Mouse (Mus musculus) ZHBTc4 (cell line): ENCODE measurements around the gene Hoxc10.
A peak's percentile ranks its signal among the peaks of the same experiment; 100 is the strongest.

Experiments
- DNase-seq: peaks from one replicate; pipeline ENCODE4 v3.0.0-alpha.2; 2011; ENCODE audit warnings: low read depth, low spot score

The Hoxc10 gene

DNA sequence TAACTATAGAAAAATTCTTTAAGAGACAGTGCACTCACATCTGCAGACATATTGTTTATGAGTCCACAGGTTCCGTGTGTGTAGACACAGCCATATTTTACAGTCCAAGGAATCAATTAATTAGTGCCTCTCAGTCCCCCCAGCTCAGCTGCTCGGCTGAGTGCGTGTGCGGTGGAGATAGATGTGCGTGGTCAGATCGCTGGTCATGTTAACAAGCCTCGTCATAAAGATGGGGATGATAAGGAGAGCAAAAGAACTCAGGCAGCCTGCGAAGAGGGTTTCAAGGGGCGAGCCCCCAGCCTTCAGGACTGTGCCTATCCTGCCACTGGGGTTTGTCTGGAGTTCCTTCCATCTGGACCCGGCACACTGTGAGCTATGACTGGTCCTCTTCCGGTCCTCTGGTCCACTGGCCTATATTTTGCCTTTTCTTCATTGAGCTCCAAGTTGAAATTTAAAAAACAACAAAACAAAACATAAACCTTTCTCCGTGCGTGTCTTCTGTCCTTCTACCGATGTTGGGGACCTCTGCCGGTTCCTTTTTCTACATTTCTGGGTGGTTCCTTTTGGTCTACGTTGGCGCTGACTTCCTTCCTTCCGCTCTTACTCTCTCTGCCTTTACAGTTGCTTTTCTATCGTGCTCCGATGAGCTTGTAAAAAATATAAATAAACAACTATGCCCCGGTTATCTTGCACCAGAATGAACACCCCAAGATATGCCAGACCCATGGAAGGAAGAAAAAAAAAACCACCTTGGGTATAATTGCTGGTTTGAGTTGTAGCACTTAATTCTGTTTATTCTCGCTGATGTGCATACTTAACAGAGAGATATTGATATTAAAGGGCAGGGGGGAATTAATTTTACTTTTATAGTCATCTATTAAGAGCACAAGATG is 21.2 kb upstream of the Hoxc10 start:
- no peak for DNase-seq

DNA sequence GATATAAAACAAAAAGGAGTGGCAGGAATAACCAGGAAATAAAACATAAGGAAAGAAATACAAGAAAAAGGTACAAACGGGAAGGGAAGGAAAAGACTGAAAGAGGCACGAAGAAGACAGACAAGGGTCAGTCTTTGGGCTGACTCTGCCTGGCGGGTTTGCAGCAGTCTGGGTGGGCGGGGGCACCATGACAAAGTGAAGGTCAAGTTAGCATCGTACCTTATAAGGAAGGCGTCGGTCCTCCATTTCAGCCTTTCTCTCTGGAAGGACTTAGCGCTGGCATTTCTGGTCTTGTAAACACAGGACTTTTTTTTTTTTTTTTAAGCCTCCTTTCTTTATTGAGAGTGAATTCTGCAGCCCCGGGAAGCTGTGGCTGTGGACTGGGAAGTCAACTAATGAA is 19.3 kb upstream of the Hoxc10 start:
- DNase-seq, result peak; percentile 46

DNA sequence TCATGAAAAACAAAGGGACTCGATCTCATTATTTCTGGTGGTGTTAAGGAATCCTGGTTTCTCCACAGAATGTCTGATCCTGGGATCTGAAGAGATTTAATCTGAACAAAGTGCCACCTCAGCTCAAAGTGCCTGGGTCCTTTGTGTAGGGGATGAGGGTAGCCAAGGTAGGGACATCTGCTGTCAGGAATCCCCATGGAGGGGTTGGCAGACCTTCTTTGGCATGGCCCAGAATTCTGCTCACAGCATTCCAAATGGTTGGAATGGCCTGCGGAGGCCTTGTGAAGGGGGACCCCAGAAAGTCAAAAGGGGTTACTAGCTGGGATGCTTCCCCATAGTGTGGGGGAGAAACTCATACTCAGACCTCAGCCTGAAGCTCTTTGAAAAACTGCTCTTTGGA is 17.8 kb upstream of the Hoxc10 start:
- DNase-seq, result no peak

DNA sequence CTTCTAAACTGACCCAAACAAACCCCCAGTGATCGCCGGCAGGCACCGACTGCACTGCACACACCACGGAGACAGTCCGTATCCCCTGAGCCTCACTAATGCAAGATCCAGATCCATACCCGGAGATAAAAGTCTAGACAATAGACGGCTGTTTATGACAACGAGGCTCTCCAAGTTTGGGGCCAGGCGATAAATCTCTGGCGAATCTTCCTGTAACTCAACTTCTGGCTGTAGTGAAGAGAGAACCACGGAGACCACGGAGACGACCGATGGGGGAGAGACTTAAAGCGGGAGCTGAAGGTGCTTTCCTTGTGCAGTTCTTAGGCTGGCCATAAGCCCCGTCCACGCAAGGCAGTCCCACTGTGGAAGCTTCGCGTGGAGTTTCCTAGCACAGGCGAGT is 16.9 kb upstream of the Hoxc10 start:
- DNase-seq, result no peak

DNA sequence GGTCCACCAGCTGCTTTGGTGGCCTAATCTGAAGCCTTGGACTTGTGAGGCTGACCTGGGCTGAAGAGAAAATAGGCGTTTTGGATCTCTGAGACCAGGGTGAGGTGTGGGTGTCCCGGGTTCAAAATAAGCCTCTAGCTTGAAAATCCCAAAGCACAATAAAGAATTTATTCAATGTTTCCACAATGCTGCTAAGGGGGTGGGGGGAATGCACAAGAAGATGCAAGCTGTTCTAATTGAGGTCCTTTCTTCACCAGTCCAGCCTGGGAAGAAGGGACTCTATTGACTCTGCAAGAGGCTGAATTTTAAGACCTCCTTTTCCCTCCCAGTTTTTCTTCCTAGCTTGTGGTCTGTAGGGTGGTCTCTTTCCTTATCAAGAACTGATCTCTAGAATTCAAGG is 15.7 kb upstream of the Hoxc10 start:
- no peak for DNase-seq

DNA sequence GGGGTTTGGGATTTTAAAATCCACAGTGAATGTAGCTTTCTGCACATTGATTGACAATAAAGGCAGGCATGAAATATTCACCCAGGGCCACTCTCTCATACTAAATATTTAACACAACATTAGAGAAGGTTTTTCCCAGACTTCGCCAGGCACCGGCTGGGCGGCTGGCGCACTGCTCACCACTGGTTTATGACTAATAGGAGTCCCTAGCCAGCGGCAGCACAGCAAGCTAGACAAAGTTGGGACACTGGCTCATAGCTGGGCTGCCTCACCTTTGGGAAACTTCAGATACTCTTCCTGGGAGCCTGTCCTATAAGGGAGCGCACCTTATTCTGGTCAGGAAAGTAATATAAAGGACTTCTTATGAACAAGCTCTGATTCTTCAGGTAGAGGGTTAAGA is 13.0 kb upstream of the Hoxc10 start:
- no peak for DNase-seq

DNA sequence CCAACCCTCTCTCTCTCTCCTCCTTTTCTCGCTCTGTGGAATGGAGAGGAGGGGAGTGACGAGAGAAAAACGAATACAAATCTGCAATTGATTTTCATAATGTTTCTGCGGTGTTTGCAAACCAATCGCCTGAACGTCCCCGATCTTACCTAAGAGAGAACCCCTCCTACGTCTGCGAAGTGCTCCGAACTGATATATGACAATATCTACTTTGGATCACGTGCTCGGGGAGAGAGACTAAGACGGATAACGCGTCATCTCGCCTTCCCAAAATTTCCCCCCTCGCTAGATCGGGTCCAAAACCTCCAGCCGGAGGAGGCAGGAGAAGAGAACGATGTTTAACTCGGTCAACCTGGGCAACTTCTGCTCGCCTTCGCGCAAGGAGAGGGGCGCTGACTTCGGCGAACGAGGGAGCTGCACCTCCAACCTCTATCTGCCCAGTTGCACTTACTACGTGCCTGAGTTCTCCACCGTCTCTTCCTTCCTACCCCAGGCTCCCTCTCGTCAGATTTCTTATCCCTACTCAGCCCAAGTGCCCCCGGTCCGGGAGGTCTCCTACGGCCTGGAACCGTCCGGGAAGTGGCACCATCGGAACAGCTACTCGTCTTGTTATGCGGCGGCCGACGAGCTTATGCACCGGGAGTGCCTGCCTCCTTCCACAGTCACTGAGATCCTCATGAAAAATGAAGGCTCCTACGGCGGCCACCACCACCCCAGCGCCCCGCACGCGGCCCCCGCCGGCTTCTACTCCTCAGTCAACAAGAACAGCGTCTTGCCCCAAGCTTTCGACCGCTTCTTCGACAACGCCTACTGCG is 12.2 kb upstream of the Hoxc10 start, which contains the start of gene Hoxc11:
Gene Hoxc11 (plus strand): TSS at position 236 of the 815 bp plus-strand sequence.
- DNase-seq, result peak; percentile 72

DNA sequence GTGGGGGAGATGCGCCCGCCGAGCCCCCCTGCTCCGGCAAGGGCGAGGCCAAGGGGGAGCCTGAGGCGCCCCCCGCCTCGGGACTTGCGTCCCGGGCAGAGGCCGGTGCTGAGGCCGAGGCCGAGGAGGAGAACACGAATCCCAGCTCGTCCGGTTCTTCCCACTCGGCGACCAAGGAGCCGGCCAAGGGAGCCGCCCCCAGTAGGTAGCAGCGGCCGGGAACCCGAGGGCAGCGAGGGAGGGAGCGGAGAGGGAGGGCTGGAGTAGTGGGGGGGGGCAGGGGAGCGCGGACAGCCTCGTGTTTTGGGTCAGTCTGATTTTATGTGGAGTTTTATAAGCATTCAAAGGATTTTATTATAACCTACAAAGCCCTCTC is 11.6 kb upstream of the Hoxc10 start:
- DNase-seq, result peak; percentile 69

DNA sequence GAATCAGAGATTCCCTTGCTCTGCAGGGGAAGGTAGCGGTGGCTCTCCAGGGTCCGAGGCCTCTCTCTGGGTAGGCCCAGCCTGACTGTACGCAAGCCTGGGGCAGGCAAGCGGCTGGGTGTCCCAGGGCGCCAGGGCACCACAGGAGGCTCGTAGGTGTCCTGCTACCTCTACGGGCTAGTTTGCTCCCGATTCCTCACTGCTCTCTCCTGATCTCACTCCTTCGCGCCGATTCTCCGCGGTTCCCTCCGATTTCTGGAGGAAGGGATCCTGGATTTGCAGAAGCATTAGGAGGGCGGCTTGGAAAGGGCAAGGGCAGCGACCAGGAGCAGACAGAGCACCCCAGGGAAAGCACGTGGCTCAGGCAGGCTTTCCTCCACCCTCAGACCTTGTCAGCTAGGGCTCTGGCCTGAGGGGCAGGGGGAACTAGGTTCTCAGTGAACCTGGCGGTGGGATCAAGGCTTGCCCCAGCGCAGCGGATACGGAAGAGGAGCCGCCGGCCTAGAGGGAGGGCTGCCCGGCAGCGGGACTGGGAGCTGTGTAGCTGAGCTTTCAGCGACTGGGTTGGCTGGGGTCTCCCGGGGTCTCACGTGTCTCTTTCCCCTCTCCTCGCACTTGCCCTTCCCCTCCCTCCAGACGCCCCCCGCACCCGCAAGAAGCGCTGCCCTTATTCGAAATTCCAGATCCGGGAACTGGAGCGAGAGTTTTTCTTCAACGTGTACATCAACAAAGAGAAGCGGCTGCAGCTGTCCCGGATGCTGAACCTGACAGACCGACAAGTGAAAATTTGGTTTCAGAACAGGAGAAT is 10.6 kb upstream of the Hoxc10 start:
- peak; percentile 80 for DNase-seq

DNA sequence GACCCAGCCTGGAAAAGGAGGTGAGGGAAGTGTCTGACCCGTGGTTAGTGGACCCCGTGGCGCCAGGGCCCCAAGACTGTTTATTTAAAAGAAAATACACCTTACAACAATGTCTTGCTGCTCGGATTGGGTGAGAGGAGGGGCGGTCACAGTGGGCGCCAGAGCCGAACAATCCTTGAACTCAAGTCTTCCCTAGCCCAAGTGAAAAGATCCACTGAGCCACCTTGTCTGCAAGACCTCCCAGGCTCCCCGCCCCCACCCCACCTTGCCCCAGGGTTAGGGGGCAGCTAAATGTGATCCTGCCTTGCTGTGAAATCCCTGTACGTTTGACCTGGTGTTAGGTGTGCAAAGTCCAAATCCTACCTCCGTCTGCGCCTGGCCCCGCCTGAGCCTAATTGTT is 9.7 kb upstream of the Hoxc10 start:
- no peak for DNase-seq

DNA sequence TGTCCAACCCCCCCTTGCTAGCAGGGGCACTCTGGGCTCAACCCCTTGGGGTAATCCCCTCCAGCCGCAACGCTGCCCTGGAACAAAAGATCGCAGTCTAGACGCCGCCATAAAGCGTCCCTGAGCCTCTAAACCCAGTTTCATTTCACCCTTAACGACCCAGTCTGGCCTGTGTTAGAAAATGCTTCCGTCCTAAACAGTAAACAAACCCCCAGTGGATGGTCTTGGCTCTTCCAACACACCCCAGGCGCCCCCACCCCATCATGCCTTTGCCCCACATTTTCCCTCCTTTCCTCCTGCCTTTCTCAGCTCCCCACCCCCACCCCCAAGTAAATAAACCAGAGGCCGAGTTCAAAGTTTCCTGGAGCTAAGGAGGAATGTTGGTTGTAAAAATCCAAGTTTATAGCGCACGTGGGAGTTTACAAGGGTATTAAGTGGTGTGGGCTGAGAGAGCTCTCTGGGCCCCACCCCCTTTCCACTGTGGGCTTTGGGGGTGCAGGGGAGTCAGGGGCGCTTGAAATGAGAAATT is 6.9 kb upstream of the Hoxc10 start:
- no peak for DNase-seq

DNA sequence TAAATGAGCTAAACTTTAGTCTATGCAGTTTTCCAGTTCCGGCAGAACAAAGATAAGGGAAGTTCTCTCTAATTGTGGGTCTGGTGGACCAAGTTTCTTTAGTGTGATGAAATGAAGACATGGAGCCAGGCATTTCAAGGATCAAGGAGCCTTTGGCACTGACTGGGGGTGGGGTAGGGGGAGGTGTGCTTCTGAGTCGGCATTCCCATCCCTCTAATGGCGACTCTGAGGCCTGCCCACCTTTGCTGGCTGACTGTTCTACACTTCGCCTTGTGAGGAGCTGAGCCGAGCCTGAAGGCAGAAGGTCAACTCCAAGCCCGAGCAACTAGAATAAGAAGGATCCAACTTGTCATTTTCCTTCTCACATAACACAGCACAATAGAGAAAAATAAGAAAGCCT is 4.9 kb upstream of the Hoxc10 start:
- DNase-seq, result peak; percentile 50

DNA sequence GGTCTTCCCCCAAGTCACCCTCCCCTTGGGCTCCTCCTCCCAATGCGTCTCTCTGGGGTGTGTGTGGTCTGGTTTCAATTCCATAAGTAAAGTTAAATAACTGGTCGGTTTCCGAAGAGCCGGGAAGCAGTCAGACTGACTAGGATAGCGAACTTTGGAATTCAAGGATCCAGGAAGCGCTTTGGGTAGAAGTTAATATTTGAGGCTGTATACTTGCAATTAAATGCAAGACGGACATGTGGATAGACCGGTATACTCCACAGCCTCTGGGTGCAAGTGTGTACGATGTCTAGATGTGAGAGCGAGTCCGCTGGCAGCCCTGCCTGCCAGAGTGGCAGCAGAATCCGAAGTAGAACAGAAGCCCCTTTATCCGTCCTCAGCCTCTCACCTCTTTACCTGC is 4.1 kb upstream of the Hoxc10 start:
- no peak for DNase-seq

DNA sequence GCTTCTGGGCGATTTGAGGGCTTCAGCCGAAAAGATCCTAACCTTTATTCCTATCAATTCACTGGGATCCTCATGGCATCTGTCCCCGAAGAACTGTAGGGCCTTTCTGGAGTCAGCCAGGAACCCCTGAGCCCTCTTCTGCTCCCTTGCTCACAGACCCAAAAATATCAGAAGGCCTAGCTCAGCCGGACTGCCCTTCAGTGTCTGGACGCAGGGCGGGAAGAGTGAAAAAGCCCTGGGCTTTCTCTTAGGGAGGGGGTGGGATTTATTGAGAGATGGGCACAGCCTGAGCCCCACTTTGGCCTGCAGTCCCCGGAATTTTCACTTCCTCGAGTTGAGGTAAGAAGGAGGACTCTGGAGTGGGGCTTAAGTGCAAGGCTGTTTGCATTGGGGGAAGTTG is 3.3 kb upstream of the Hoxc10 start:
- DNase-seq, result no peak

DNA sequence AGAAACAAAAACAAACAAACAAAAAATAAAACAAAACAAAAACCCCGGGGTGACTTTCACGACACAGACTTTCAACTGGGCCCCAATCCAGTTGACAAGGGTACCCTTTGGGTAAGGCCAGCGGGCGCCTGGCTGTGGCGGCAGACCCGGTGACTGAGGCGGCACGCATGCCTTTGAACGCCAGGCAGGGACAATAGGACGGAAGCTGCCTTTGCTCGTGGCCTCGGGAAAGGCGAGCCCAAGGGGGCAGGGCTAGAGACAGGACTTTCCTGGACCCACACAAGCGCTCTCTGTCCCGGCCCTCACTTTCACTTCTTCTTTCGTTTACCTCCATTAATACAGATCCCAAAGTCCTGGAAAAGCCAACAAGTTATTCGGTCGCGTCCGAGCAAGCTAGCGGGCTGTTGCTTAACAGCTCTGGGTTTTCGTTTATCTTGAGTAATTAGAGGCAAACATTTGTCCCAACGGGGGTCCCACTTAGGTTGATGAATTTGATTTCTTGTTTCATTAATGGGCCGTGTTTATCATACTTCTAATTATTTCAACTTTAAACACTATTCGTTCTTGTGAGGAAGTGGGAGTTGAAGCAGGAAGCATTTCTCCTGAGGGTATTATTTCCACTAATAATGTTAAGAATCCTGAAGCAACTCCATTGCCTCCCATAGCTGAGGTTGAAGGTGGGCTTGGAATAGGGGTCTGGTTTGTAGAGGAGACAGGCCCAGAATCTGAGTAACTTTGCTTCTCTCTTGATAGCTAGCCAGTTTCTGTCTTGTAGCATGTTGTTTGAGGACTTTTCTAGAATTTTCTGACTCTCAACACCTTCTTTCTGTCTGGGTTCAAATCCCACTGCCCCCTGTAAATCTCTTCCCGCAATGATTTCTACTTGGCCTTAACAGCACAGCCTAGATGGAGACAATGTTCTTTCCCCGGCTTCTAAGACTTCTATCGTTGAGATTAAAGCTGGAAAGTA is 2.6 kb upstream of the Hoxc10 start:
- DNase-seq, result peak; percentile 51

DNA sequence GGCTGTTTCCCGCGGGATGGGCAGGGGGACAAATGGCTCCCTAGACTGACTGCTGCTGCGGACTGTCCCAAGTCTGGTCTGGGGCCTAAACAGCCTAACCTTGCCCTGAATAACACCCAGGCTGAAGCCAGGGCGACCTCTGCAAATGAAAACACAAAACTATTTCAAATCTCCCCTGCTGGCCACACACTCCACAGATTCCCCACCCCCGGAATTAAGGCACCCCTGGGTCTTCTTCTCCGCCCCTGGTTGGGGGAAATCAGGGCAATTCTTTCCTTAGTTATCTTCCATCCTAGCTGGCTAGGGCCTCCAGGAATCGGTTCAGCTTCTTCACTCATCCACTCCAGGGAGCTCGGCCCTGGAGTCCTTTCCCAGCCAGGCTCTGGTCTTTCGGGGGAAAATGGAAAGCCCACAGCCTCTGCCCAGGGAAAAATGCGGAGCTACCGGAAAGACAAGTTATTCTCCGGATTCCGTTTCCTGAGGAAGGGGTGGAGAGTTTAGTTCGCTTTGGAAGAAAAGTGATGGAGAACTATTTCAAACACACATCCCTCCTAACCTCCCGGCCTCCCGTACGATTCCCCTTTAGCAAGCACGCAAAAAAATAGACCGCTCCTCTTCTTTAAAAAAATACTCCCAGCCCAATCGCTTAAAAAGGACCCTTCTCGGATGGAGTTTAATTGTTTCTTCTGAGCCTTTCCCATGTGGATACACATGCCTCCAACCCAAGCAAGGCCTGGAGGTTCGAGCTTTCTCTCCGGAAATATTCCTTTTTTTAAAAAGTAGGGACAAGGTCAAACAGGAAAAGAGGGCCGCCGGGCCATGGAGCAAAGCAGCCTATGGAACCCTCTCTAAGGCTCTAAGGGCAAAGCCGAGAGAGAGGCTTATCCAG is 1.3 kb upstream of the Hoxc10 start:
- no peak for DNase-seq

DNA sequence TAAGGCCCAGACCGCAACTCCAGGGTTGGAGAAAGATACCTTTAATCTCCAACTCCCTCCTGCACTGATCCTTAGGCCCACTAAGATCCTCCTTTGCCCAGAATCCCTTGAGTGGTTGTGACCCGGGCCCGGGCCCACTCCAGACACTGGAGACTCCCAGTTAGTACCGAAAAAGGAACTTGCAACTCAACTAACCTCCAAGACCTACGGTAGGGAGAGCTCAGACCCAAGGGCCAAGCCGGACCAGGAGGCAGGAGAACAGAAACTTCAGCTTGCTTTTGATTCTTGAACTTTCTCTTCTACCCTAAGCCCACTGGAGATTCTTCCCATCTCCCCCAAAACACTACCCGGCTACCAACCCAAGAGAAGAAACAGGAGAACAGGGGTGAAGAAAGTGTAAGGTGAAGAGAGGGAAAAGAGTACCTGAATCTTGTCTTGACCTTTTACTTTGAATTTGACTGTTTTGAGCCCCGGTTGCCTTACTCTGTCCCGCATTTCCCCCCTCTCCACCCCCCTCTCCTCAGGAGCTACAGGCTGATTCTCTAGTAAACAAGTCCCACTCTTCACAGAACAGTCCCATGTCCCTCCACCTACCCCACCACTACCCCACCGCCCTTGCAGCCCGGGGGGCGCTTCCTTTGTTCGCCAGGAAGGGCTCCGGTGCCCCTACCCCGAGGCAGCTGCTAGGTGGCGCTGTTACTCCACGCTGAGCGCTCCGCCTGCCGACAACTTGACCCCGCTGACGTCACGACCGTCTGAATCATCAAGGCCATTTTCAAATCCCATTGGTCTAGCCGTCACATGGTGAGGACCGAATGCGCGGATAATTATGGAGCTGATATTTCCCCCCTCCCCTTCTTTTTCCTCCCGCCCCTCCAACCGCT is 462 bp upstream of the Hoxc10 start:
- DNase-seq, result peak; percentile 95

DNA sequence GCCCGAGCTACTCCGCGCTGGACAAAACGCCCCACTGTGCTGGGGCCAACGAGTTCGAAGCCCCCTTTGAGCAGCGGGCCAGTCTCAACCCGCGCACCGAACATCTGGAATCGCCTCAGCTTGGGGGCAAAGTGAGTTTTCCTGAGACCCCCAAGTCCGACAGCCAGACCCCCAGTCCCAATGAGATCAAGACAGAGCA is 615 bp downstream of the Hoxc10 start, which contains the start of gene Hoxc5:
Gene Hoxc5 (plus strand): TSS at position 132 of the 199 bp plus-strand sequence.
- DNase-seq, result no peak
